Mouse (Mus musculus) liver, embryonic 14.5 days (tissue): ENCODE data around the gene Irx2.

ENCODE experiments used
- CTCF ChIP-seq: IDR thresholded peaks from 2 replicates; pipeline ENCODE4 v1.5.1; 2016; ENCODE audit warnings: antibody characterized with exemption, low read depth, control low read depth
- EP300 ChIP-seq: IDR thresholded peaks from 2 replicates; pipeline ENCODE4 v1.6.1; 2016; ENCODE audit warnings: antibody characterized with exemption, low read depth

- TF ChIP-seq EP300 = no peak
- TF ChIP-seq CTCF = no peak
Observed at GRCm38 (mm10) chr13:72628935-72629631, 463 bp downstream of the Irx2 start.
